Mouse (Mus musculus) megakaryocyte, embryonic 14.5 days (primary cell): ENCODE data around the gene Adgrl3.

Experiments used
- FLI1 ChIP-seq: IDR thresholded peaks from 2 replicates; pipeline ENCODE4 v1.6.1; 2012; ENCODE audit warnings: low read length, inconsistent platforms, mixed read lengths
- GATA1 ChIP-seq: IDR thresholded peaks from 3 replicates; pipeline ENCODE4 v1.6.1; 2012; ENCODE audit warnings: mixed read lengths, low read length, inconsistent platforms, borderline replicate concordance

GRCm38 (mm10) chr5:81550211-81550610 is 530.3 kb downstream of the Adgrl3 start:
- TF ChIP-seq GATA1 (no peak), FLI1 (no peak)
